Mouse (Mus musculus) brown adipose tissue, adult 24 weeks (tissue): ENCODE measurements at regions not wholly inside any gene's neighbourhood (a gene's known extent, or its start where the extent isn't known, plus 50 kb on each side); places are given as distances from the start of the nearest gene placed in this dataset.

ENCODE experiments used
- H3K27ac ChIP-seq: fragments of 200-500 bp; replicated peaks from 2 replicates; pipeline ENCODE4 v1.5.1; 2012; ENCODE audit warnings: low read depth, mild to moderate bottlenecking, low read length
- H3K4me1 ChIP-seq: fragments of 200-500 bp; 2 replicates; pipeline ENCODE4 v1.6.1; 2012; ENCODE audit warnings: low read length, mixed read lengths; ENCODE audit not compliant: control insufficient read depth, insufficient read depth, insufficient read length
- H3K4me3 ChIP-seq: fragments of 200-500 bp; 2 replicates; pipeline ENCODE4 v1.5.1; 2012; ENCODE audit warnings: low read depth, mild to moderate bottlenecking, low read length, moderate library complexity; ENCODE audit not compliant: insufficient read depth

- no peak overlapping the region for H3K27ac ChIP-seq
- no peaks in the 10 kb centered on the region for H3K4me1 ChIP-seq
- H3K4me3 ChIP-seq: no peak overlapping the region
Observed at GRCm38 (mm10) chr10:44820379-44820778, 246.6 kb upstream of the Prep start.

GRCm38 (mm10) chr10:44819361-44819760 is 247.6 kb upstream of the Prep start:
- Histone ChIP-seq H3K4me3 (no peak overlapping the region), H3K27ac (no peak overlapping the region), H3K4me1 (no peaks in the 10 kb centered on the region)

- H3K4me1 ChIP-seq: no peaks in the 10 kb centered on the region
- no peak overlapping the region for H3K27ac ChIP-seq
- no peak overlapping the region for H3K4me3 ChIP-seq
Observed at GRCm38 (mm10) chr10:44818615-44819014, 248.4 kb upstream of the Prep start.

GRCm38 (mm10) chr10:44796205-44796604 is 267.9 kb upstream of the Prdm1 start:
- Histone ChIP-seq H3K4me3 (no peak overlapping the region), H3K27ac (no peak overlapping the region), H3K4me1 (no peaks in the 10 kb centered on the region)

GRCm38 (mm10) chr10:44785386-44785785 is 257.1 kb upstream of the Prdm1 start:
- Histone ChIP-seq H3K4me1 (no peaks in the 10 kb centered on the region), H3K27ac (no peak overlapping the region), H3K4me3 (no peak overlapping the region)

GRCm38 (mm10) chr10:44780381-44780958 is 252.2 kb upstream of the Prdm1 start:
- Histone ChIP-seq H3K4me3 (no peak overlapping the region), H3K27ac (no peak overlapping the region), H3K4me1 (peaks cover 3% of the 10 kb centered on the region; the same call in 1 of the 2 replicates)

- Histone ChIP-seq H3K4me1 (peaks cover 3% of the 10 kb centered on the region; the same call in 1 of the 2 replicates), H3K4me3 (no peak overlapping the region), H3K27ac (no peak overlapping the region)
Observed at GRCm38 (mm10) chr10:44779568-44780207, 251.4 kb upstream of the Prdm1 start.

- Histone ChIP-seq H3K4me3 (no peak overlapping the region), H3K4me1 (peaks cover 3% of the 10 kb centered on the region; the same call in 1 of the 2 replicates), H3K27ac (no peak overlapping the region)
Observed at GRCm38 (mm10) chr10:44777214-44777613, 248.9 kb upstream of the Prdm1 start.

- Histone ChIP-seq H3K27ac (no peak overlapping the region), H3K4me1 (peaks cover 3% of the 10 kb centered on the region; the same call in 1 of the 2 replicates), H3K4me3 (no peak overlapping the region)
Observed at GRCm38 (mm10) chr10:44776175-44776574, 247.9 kb upstream of the Prdm1 start.

- H3K4me3 ChIP-seq: no peak overlapping the region
- H3K27ac ChIP-seq: no peak overlapping the region
Observed at GRCm38 (mm10) chr10:44765527-44765926, 237.2 kb upstream of the Prdm1 start.

GRCm38 (mm10) chr10:44763102-44763501 is 234.8 kb upstream of the Prdm1 start:
- no peak overlapping the region for H3K4me3 ChIP-seq
- no peaks in the 10 kb centered on the region for H3K4me1 ChIP-seq
- no peak overlapping the region for H3K27ac ChIP-seq

More at GRCm38 (mm10) chr10:44765527-44765926, 237.2 kb upstream of the Prdm1 start:
- H3K4me1 ChIP-seq: no peaks in the 10 kb centered on the region

- Histone ChIP-seq H3K4me1 (no peaks in the 10 kb centered on the region), H3K4me3 (no peak overlapping the region), H3K27ac (no peak overlapping the region)
Observed at GRCm38 (mm10) chr10:44762068-44762467, 233.8 kb upstream of the Prdm1 start.

- Histone ChIP-seq H3K4me3 (no peak overlapping the region), H3K4me1 (no peaks in the 10 kb centered on the region), H3K27ac (no peak overlapping the region)
Observed at GRCm38 (mm10) chr10:44761324-44761723, 233.0 kb upstream of the Prdm1 start.

- H3K27ac ChIP-seq: no peak overlapping the region
- H3K4me1 ChIP-seq: no peaks in the 10 kb centered on the region
- no peak overlapping the region for H3K4me3 ChIP-seq
Observed at GRCm38 (mm10) chr10:44755355-44755957, 227.2 kb upstream of the Prdm1 start.

- Histone ChIP-seq H3K4me1 (no peaks in the 10 kb centered on the region), H3K27ac (no peak overlapping the region)
Observed at GRCm38 (mm10) chr10:44754930-44755329, 226.6 kb upstream of the Prdm1 start.

More at GRCm38 (mm10) chr10:44754930-44755329, 226.6 kb upstream of the Prdm1 start:
- no peak overlapping the region for H3K4me3 ChIP-seq
